Mouse (Mus musculus): ENCODE measurements around the gene Plxnd1. TPM values are rescaled to one million over a fixed set of nuclear protein-coding genes. Genes with fewer than 3 reads are reported as not detected.

Gene Plxnd1
- polyA plus RNA-seq, 1 experiment = 115 TPM

GRCm38 (mm10) chr6:115940603-115941002, 54.2 kb downstream of the Plxnd1 start:
- no peaks in the 10 kb centered on the region for H3K4me1 ChIP-seq (ENCODE audit: control insufficient read depth, insufficient read depth, low read length)
- no peak for TF ChIP-seq CTCF (IDR thresholded peaks at IDR 0.05; ENCODE audit: extremely low read depth, insufficient read depth, low read length)
- no peak for TF ChIP-seq POLR2A (IDR thresholded peaks at IDR 0.05; ENCODE audit: extremely low read depth, insufficient read depth, low read length)
- H3K4me3 ChIP-seq (ENCODE audit: insufficient read depth, low read length) = no peak overlapping the region
- H3K27ac ChIP-seq (ENCODE audit: insufficient read depth, low read length) = no peak overlapping the region

GRCm38 (mm10) chr6:115938798-115939197, 56.0 kb downstream of the Plxnd1 start:
- TF ChIP-seq CTCF (IDR thresholded peaks at IDR 0.05; ENCODE audit: extremely low read depth, insufficient read depth, low read length) (no peak), POLR2A (IDR thresholded peaks at IDR 0.05; ENCODE audit: extremely low read depth, insufficient read depth, low read length) (no peak)
- Histone ChIP-seq H3K27ac (ENCODE audit: insufficient read depth, low read length) (no peak overlapping the region), H3K4me3 (ENCODE audit: insufficient read depth, low read length) (no peak overlapping the region), H3K4me1 (ENCODE audit: control insufficient read depth, insufficient read depth, low read length) (no peaks in the 10 kb centered on the region)

- no peaks in the 10 kb centered on the region for H3K4me1 ChIP-seq (ENCODE audit: control insufficient read depth, insufficient read depth, low read length)
- H3K27ac ChIP-seq (ENCODE audit: insufficient read depth, low read length) = no peak overlapping the region
- H3K4me3 ChIP-seq (ENCODE audit: insufficient read depth, low read length) = no peak overlapping the region
- TF ChIP-seq POLR2A (IDR thresholded peaks at IDR 0.05; ENCODE audit: extremely low read depth, insufficient read depth, low read length) = no peak
- no peak for TF ChIP-seq CTCF (IDR thresholded peaks at IDR 0.05; ENCODE audit: extremely low read depth, insufficient read depth, low read length)
Measured at GRCm38 (mm10) chr6:115938011-115938410, 56.8 kb downstream of the Plxnd1 start.

- TF ChIP-seq POLR2A (IDR thresholded peaks at IDR 0.05; ENCODE audit: extremely low read depth, insufficient read depth, low read length) (no peak), CTCF (IDR thresholded peaks at IDR 0.05; ENCODE audit: extremely low read depth, insufficient read depth, low read length) (no peak)
- H3K4me1 ChIP-seq (ENCODE audit: control insufficient read depth, insufficient read depth, low read length) = no peaks in the 10 kb centered on the region
- H3K27ac ChIP-seq (ENCODE audit: insufficient read depth, low read length) = no peak overlapping the region
- no peak overlapping the region for H3K4me3 ChIP-seq (ENCODE audit: insufficient read depth, low read length)
Measured at GRCm38 (mm10) chr6:115935544-115935943, 59.3 kb downstream of the Plxnd1 start.

DNA sequence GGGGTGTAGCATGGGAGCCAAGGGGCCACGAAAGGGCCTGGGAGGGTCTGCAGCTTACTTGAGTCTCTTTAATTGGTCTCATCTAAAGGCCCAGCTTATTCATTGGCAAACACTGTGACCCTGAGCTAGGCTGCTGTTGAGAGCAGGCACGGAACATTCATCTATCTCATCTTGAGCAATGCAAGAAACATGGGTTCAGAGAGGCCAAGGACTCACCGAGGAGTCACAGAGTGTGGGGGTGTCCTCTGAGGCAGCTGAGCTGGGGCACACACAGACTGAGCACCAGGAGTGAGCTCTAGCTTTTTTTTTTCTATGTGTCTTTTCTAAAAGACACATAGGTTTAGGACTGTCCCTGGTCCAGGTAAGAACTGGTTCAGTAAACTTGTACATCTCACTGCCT, 62.4 kb downstream of the Plxnd1 start:
- no peak for TF ChIP-seq CTCF (IDR thresholded peaks at IDR 0.05; ENCODE audit: extremely low read depth, insufficient read depth, low read length)
- H3K4me3 ChIP-seq (ENCODE audit: insufficient read depth, low read length) = no peak overlapping the region

GRCm38 (mm10) chr6:115931639-115932038, 63.2 kb downstream of the Plxnd1 start, which contains the start of gene Rho:
Rho (plus strand) TSS chr6:115931748.
- H3K27ac ChIP-seq (ENCODE audit: insufficient read depth, low read length) = no peak within 1 kb of the TSS
- TF ChIP-seq POLR2A (IDR thresholded peaks at IDR 0.05; ENCODE audit: extremely low read depth, insufficient read depth, low read length) = no peak
- no peak for TF ChIP-seq CTCF (IDR thresholded peaks at IDR 0.05; ENCODE audit: extremely low read depth, insufficient read depth, low read length)
- H3K4me3 ChIP-seq (ENCODE audit: insufficient read depth, low read length) = no peak within 1 kb of the TSS
- no peaks in the 10 kb centered on the region; the same call in 1 of the 2 replicates for H3K4me1 ChIP-seq (ENCODE audit: control insufficient read depth, insufficient read depth, low read length)

More for the DNA sequence above, 62.4 kb downstream of the Plxnd1 start:
- Histone ChIP-seq H3K4me1 (ENCODE audit: control insufficient read depth, insufficient read depth, low read length) (no peaks in the 10 kb centered on the region), H3K27ac (ENCODE audit: insufficient read depth, low read length) (no peak overlapping the region)

- Histone ChIP-seq H3K4me1 (ENCODE audit: control insufficient read depth, insufficient read depth, low read length) (no peaks in the 10 kb centered on the region; the same call in none of the 2 replicates), H3K27ac (ENCODE audit: insufficient read depth, low read length) (no peak overlapping the region), H3K4me3 (ENCODE audit: insufficient read depth, low read length) (no peak overlapping the region)
- no peak for TF ChIP-seq POLR2A (IDR thresholded peaks at IDR 0.05; ENCODE audit: extremely low read depth, insufficient read depth, low read length)
- TF ChIP-seq CTCF (IDR thresholded peaks at IDR 0.05; ENCODE audit: extremely low read depth, insufficient read depth, low read length) = no peak
Measured at GRCm38 (mm10) chr6:115930018-115930417, 64.8 kb downstream of the Plxnd1 start.

- Histone ChIP-seq H3K4me3 (ENCODE audit: insufficient read depth, low read length) (no peak overlapping the region), H3K4me1 (ENCODE audit: control insufficient read depth, insufficient read depth, low read length) (no peaks in the 10 kb centered on the region; the same call in none of the 2 replicates), H3K27ac (ENCODE audit: insufficient read depth, low read length) (no peak overlapping the region)
- TF ChIP-seq CTCF (IDR thresholded peaks at IDR 0.05; ENCODE audit: extremely low read depth, insufficient read depth, low read length) (no peak), POLR2A (IDR thresholded peaks at IDR 0.05; ENCODE audit: extremely low read depth, insufficient read depth, low read length) (no peak)
Measured at GRCm38 (mm10) chr6:115927292-115928242, 67.2 kb downstream of the Plxnd1 start.

GRCm38 (mm10) chr6:115926416-115926815, 68.4 kb downstream of the Plxnd1 start:
- no peak overlapping the region for H3K27ac ChIP-seq (ENCODE audit: insufficient read depth, low read length)
- TF ChIP-seq POLR2A (IDR thresholded peaks at IDR 0.05; ENCODE audit: extremely low read depth, insufficient read depth, low read length) (no peak), CTCF (IDR thresholded peaks at IDR 0.05; ENCODE audit: extremely low read depth, insufficient read depth, low read length) (no peak)

GRCm38 (mm10) chr6:115924829-115925228, 70.0 kb downstream of the Plxnd1 start:
- no peak overlapping the region for H3K27ac ChIP-seq (ENCODE audit: insufficient read depth, low read length)
- H3K4me1 ChIP-seq (ENCODE audit: control insufficient read depth, insufficient read depth, low read length) = no peaks in the 10 kb centered on the region; the same call in none of the 2 replicates
- TF ChIP-seq CTCF (IDR thresholded peaks at IDR 0.05; ENCODE audit: extremely low read depth, insufficient read depth, low read length) = no peak
- no peak overlapping the region for H3K4me3 ChIP-seq (ENCODE audit: insufficient read depth, low read length)

More at GRCm38 (mm10) chr6:115926416-115926815, 68.4 kb downstream of the Plxnd1 start:
- Histone ChIP-seq H3K4me3 (ENCODE audit: insufficient read depth, low read length) (no peak overlapping the region), H3K4me1 (ENCODE audit: control insufficient read depth, insufficient read depth, low read length) (no peaks in the 10 kb centered on the region; the same call in none of the 2 replicates)

Measured in cortical plate, adult 2 months (tissue).